Mouse (Mus musculus): ENCODE measurements around the gene Csnk1d.

Gene Csnk1d

DNA sequence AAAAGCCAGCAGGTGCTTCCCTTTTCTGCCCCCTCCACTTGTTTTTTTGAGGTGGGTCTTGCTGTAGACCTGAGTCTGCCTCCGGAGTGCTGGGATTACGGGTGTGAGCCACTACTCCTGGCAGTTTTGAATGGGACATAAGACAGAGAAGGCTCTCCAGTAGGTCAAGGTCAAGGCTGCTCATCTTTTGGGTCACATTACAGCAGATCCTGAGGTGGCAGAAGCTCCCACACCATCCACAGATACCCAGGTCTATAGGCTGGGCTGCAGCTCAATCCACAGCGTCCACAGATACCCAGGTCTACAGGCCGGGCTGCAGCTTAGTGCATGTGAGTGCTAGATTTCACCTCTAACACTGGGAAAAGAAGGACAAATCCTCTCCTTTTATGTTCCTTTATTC, 77.3 kb downstream of the Csnk1d start:
- no peak for DNase-seq (ENCODE audit: low read depth, low spot score)
